Mouse (Mus musculus): ENCODE measurements around the gene Mphosph9. TPM values are rescaled to one million over a fixed set of nuclear protein-coding genes. Genes with fewer than 3 reads are reported as not detected.

The Mphosph9 gene
- polyA plus RNA-seq, 1 experiment = 7.1 TPM

GRCm38 (mm10) chr5:124244449-124244848 is 83.3 kb downstream of the Mphosph9 start:
- TF ChIP-seq CTCF (IDR thresholded peaks at IDR 0.05; ENCODE audit: control insufficient read depth, insufficient read depth, low read length) = no peak
- TF ChIP-seq POLR2A (IDR thresholded peaks at IDR 0.05; ENCODE audit: borderline replicate concordance, control insufficient read depth, low read depth, low read length) = no peak
- Histone ChIP-seq H3K27ac (ENCODE audit: control insufficient read depth, insufficient read depth, low read depth, low read length, poor library complexity) (no peak overlapping the region), H3K4me3 (replicated peaks; ENCODE audit: control insufficient read depth, low read depth, low read length) (no peak overlapping the region), H3K4me1 (ENCODE audit: control insufficient read depth, insufficient read depth, low read length) (peaks cover 2% of the 10 kb centered on the region; the same call in 1 of the 2 replicates)
- 85% methylated on average over 8 of the region's 8 CpGs for WGBS

- Histone ChIP-seq H3K27ac (ENCODE audit: control insufficient read depth, insufficient read depth, low read depth, low read length, poor library complexity) (no peak overlapping the region), H3K4me1 (ENCODE audit: control insufficient read depth, insufficient read depth, low read length) (no peaks in the 10 kb centered on the region; the same call in 1 of the 2 replicates), H3K4me3 (replicated peaks; ENCODE audit: control insufficient read depth, low read depth, low read length) (no peak overlapping the region)
- WGBS = 94% methylated on average over 9 of the region's 9 CpGs
- TF ChIP-seq CTCF (IDR thresholded peaks at IDR 0.05; ENCODE audit: control insufficient read depth, insufficient read depth, low read length) = no peak
- no peak for TF ChIP-seq POLR2A (IDR thresholded peaks at IDR 0.05; ENCODE audit: borderline replicate concordance, control insufficient read depth, low read depth, low read length)
Measured at GRCm38 (mm10) chr5:124243236-124243901, 84.4 kb downstream of the Mphosph9 start.

GRCm38 (mm10) chr5:124241686-124242444 is 85.9 kb downstream of the Mphosph9 start:
- TF ChIP-seq CTCF (IDR thresholded peaks at IDR 0.05; ENCODE audit: control insufficient read depth, insufficient read depth, low read length) = no peak
- no peak for TF ChIP-seq POLR2A (IDR thresholded peaks at IDR 0.05; ENCODE audit: borderline replicate concordance, control insufficient read depth, low read depth, low read length)
- 30% methylated on average over 10 of the region's 10 CpGs for WGBS
- Histone ChIP-seq H3K4me3 (replicated peaks; ENCODE audit: control insufficient read depth, low read depth, low read length) (no peak overlapping the region), H3K4me1 (ENCODE audit: control insufficient read depth, insufficient read depth, low read length) (no peaks in the 10 kb centered on the region; the same call in 1 of the 2 replicates), H3K27ac (ENCODE audit: control insufficient read depth, insufficient read depth, low read depth, low read length, poor library complexity) (no peak overlapping the region)

GRCm38 (mm10) chr5:124240841-124241685 is 86.7 kb downstream of the Mphosph9 start:
- TF ChIP-seq POLR2A (IDR thresholded peaks at IDR 0.05; ENCODE audit: borderline replicate concordance, control insufficient read depth, low read depth, low read length) (no peak), CTCF (IDR thresholded peaks at IDR 0.05; ENCODE audit: control insufficient read depth, insufficient read depth, low read length) (no peak)
- Histone ChIP-seq H3K4me1 (ENCODE audit: control insufficient read depth, insufficient read depth, low read length) (no peaks in the 10 kb centered on the region; the same call in 1 of the 2 replicates), H3K4me3 (replicated peaks; ENCODE audit: control insufficient read depth, low read depth, low read length) (no peak overlapping the region), H3K27ac (ENCODE audit: control insufficient read depth, insufficient read depth, low read depth, low read length, poor library complexity) (no peak overlapping the region)
- WGBS = 74% methylated on average over 22 of the region's 22 CpGs

GRCm38 (mm10) chr5:124236180-124236579 is 91.6 kb downstream of the Mphosph9 start:
- H3K4me3 ChIP-seq (replicated peaks; ENCODE audit: control insufficient read depth, low read depth, low read length) = no peak overlapping the region
- H3K4me1 ChIP-seq (ENCODE audit: control insufficient read depth, insufficient read depth, low read length) = peaks cover 1% of the 10 kb centered on the region; the same call in 1 of the 2 replicates
- H3K27ac ChIP-seq (ENCODE audit: control insufficient read depth, insufficient read depth, low read depth, low read length, poor library complexity) = no peak overlapping the region
- TF ChIP-seq POLR2A (IDR thresholded peaks at IDR 0.05; ENCODE audit: borderline replicate concordance, control insufficient read depth, low read depth, low read length) (no peak), CTCF (IDR thresholded peaks at IDR 0.05; ENCODE audit: control insufficient read depth, insufficient read depth, low read length) (no peak)
- WGBS = 78% methylated on average over 4 of the region's 4 CpGs

GRCm38 (mm10) chr5:124234778-124235177 is 93.0 kb downstream of the Mphosph9 start:
- no peak overlapping the region for H3K27ac ChIP-seq (ENCODE audit: control insufficient read depth, insufficient read depth, low read depth, low read length, poor library complexity)
- 91% methylated on average over 6 of the region's 6 CpGs for WGBS

GRCm38 (mm10) chr5:124233874-124234661 is 93.7 kb downstream of the Mphosph9 start:
- TF ChIP-seq CTCF (IDR thresholded peaks at IDR 0.05; ENCODE audit: control insufficient read depth, insufficient read depth, low read length) (no peak), POLR2A (IDR thresholded peaks at IDR 0.05; ENCODE audit: borderline replicate concordance, control insufficient read depth, low read depth, low read length) (no peak)
- no peak overlapping the region for H3K27ac ChIP-seq (ENCODE audit: control insufficient read depth, insufficient read depth, low read depth, low read length, poor library complexity)
- 78% methylated on average over 12 of the region's 12 CpGs for WGBS
- H3K4me1 ChIP-seq (ENCODE audit: control insufficient read depth, insufficient read depth, low read length) = peaks cover 1% of the 10 kb centered on the region; the same call in 1 of the 2 replicates
- H3K4me3 ChIP-seq (replicated peaks; ENCODE audit: control insufficient read depth, low read depth, low read length) = no peak overlapping the region

More at GRCm38 (mm10) chr5:124234778-124235177, 93.0 kb downstream of the Mphosph9 start:
- no peak overlapping the region for H3K4me3 ChIP-seq (replicated peaks; ENCODE audit: control insufficient read depth, low read depth, low read length)
- peaks cover 1% of the 10 kb centered on the region; the same call in 1 of the 2 replicates for H3K4me1 ChIP-seq (ENCODE audit: control insufficient read depth, insufficient read depth, low read length)
- TF ChIP-seq CTCF (IDR thresholded peaks at IDR 0.05; ENCODE audit: control insufficient read depth, insufficient read depth, low read length) (no peak), POLR2A (IDR thresholded peaks at IDR 0.05; ENCODE audit: borderline replicate concordance, control insufficient read depth, low read depth, low read length) (no peak)

Measured in bone marrow, adult 2 months (tissue).